Mouse (Mus musculus) limb, embryonic 13.5 days (tissue): ENCODE measurements around the gene Gm13420. TPM values are rescaled to one million over a fixed set of nuclear protein-coding genes. Genes with fewer than 3 reads are reported as not detected.

Experiments used
- ATAC-seq: fragments of 200-750 bp; cut with Nextera tagmentation; 2 replicates; pipeline ENCODE4 v1.8.0; 2017; ENCODE audit warnings: low read depth, moderate number of reproducible peaks, moderate TSS enrichment; ENCODE audit not compliant: low FRiP score
- H3K27ac ChIP-seq: fragments of 300-500 bp; sonication (generic); 2 replicates; pipeline ENCODE4 v1.5.1; 2015; ENCODE audit warnings: inconsistent platforms, mild to moderate bottlenecking, moderate library complexity
- H3K27me3 ChIP-seq: fragments of 300-500 bp; sonication (generic); 2 replicates; pipeline ENCODE4 v1.6.1; 2015; ENCODE audit warnings: mild to moderate bottlenecking, inconsistent platforms
- H3K36me3 ChIP-seq: fragments of 300-500 bp; sonication (generic); 2 replicates; pipeline ENCODE4 v1.6.1; 2015; ENCODE audit warnings: inconsistent platforms, mild to moderate bottlenecking, moderate library complexity
- H3K4me1 ChIP-seq: fragments of 300-500 bp; sonication (generic); 2 replicates; pipeline ENCODE4 v1.6.1; 2015; ENCODE audit warnings: inconsistent platforms
- H3K4me2 ChIP-seq: fragments of 300-500 bp; sonication (generic); replicated peaks from 2 replicates; pipeline ENCODE4 v1.6.1; 2015; ENCODE audit warnings: inconsistent platforms, mild to moderate bottlenecking, moderate library complexity
- H3K4me3 ChIP-seq: fragments of 300-500 bp; sonication (generic); 2 replicates; pipeline ENCODE4 v1.5.1; 2015; ENCODE audit warnings: moderate library complexity, mild to moderate bottlenecking, inconsistent platforms
- H3K9ac ChIP-seq: fragments of 300-500 bp; sonication (generic); 2 replicates; pipeline ENCODE4 v1.6.1; 2015; ENCODE audit warnings: mild to moderate bottlenecking, inconsistent platforms
- H3K9me3 ChIP-seq: fragments of 300-500 bp; sonication (generic); 2 replicates; pipeline ENCODE4 v1.6.1; 2016; ENCODE audit warnings: inconsistent platforms
- WGBS: fragments of 180-500 bp; shearing (Covaris S2); methylation state at CpG from one replicate; pipeline ENCODE4 v1.1.7; 2015; 5-methylcytosine and 5-hydroxymethylcytosine counted together
- polyA plus RNA-seq: library from polyadenylated mRNA; unstranded; fragments of >200 nt; fragmentation: Nextera tagmentation; extraction: Ambion mirVana; gene quantifications from 2 replicates; pipeline ENCODE4 v1.2.1, GENCODE M21; 2015

Gm13420 gene
- polyA plus RNA-seq, 1 experiment from 2014 or later = not detected

DNA sequence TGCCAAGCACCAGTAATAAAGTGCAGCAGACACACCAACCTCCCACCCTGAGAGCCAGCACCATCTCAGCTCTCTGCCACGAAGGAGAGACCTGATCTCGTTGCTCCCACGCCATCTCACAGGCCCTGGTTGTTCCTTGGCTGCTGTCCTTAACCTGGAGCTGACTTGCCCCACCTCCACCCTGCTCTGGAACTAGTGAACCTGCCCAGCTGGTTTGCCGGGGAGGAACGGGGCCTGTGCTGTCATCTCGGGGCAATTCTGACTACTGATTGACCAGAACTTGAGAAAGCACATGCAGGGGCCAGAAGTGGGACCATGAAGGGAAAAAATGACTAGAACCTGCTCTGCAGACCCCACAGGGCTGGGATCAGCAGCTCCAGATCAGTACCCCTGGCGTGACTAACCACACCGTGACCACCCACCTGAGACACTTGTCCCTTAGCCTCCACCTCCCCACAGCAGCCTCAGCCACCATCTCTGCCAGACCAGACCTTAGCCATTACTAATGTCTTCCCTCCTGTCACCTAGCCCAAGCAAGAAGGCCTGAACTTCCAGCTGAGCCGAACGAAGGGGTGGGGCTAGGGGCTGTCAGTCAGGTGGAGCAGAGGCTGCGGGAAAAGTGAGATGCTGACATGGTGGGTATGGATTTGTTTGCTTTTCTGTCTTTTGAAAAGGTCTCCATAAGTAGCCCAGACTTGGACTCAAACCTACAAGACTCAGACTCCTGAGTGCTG lies 16.7 kb upstream of the Gm13420 start:
- no peak for ATAC-seq
- H3K36me3 ChIP-seq = peaks cover 9% of the 10 kb centered on the region
- H3K27ac ChIP-seq = no peak overlapping the region
- no peaks in the 10 kb centered on the region; the same call in 1 of the 2 replicates for H3K27me3 ChIP-seq
- H3K4me2 ChIP-seq = no peak overlapping the region
- 61% methylated on average over 11 of the region's 11 CpGs for WGBS
- no peaks in the 10 kb centered on the region for H3K9me3 ChIP-seq
- no peaks in the 10 kb centered on the region for H3K4me1 ChIP-seq
- no peak overlapping the region; the same call in 1 of the 2 replicates for H3K9ac ChIP-seq
- H3K4me3 ChIP-seq = no peak overlapping the region

DNA sequence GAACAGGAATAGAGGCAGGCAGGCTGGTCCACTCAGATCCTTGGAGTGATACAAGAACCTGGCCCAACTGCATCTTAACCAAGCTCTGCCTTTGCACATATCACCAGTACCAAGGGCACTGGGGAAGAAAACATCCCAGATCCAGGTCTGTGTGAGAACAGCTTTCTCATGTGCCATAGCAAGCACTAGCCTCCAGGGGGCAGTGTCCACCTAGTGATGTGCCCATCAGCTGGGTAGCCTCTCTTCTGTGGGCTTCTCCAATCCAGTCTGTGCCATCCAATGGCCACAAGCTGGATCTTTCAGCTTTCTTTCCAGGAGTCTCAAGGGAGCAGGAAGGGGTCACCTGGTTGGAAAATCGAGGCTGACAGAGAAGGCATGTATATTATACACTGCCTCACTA lies 13.3 kb upstream of the Gm13420 start:
- Histone ChIP-seq H3K4me3 (no peak overlapping the region), H3K9me3 (no peaks in the 10 kb centered on the region), H3K4me2 (no peak overlapping the region), H3K36me3 (no peaks in the 10 kb centered on the region), H3K4me1 (no peaks in the 10 kb centered on the region), H3K9ac (no peak overlapping the region), H3K27me3 (no peaks in the 10 kb centered on the region; the same call in 1 of the 2 replicates), H3K27ac (no peak overlapping the region)
- 0% methylated on average over 1 of the region's 1 CpGs for WGBS
- no peak for ATAC-seq

DNA sequence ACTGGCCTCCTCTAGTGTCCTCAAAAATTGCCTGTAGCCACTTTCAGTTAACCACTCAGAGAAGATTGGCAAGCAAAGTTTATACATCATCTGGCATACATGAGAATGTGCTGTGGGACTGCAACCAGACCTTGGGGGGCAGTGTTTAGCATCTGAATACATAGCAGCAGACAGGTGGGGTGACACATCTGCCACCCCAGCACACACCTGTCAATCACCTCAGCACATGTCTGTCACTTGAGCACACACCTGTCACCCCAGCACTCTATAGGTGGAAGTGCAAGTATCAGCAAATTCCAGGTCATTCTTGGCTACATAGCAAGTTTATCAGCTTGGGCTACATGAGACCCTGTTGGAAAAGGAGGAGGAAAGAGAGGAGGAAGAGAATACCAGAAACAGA lies 4.2 kb upstream of the Gm13420 start:
- Histone ChIP-seq H3K36me3 (no peaks in the 10 kb centered on the region), H3K9ac (no peak overlapping the region), H3K27ac (no peak overlapping the region), H3K4me2 (no peak overlapping the region), H3K4me3 (no peak overlapping the region), H3K27me3 (peaks cover 35% of the 10 kb centered on the region), H3K9me3 (no peaks in the 10 kb centered on the region), H3K4me1 (peaks cover 10% of the 10 kb centered on the region; the same call in 1 of the 2 replicates)
- no peak for ATAC-seq

DNA sequence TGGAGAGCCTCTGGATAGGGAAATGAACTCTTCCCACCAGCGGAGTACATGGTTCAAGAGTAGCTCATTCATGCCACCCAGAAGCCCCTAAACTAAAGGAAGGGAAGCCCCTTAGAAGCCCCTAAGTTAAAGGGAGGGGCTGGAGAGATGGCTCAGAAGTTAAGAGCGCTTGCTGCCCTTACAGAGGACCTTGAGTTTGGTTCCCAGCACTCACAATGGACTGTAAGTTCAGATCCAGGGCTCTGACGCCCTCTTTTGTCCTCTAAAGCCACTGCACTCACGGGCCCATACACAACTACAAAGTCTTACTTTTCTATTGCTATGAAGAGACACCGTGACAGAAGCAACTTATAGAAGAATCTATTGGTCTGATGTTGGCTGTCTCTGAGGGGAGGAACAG lies 912 bp upstream of the Gm13420 start:
- Histone ChIP-seq H3K4me3 (no peak overlapping the region), H3K9ac (no peak overlapping the region), H3K4me2 (no peak overlapping the region), H3K9me3 (no peaks in the 10 kb centered on the region), H3K27ac (no peak overlapping the region), H3K36me3 (no peaks in the 10 kb centered on the region), H3K27me3 (peaks cover 65% of the 10 kb centered on the region), H3K4me1 (peaks cover 12% of the 10 kb centered on the region)
- 81% methylated on average over 5 of the region's 5 CpGs for WGBS
- no peak for ATAC-seq

DNA sequence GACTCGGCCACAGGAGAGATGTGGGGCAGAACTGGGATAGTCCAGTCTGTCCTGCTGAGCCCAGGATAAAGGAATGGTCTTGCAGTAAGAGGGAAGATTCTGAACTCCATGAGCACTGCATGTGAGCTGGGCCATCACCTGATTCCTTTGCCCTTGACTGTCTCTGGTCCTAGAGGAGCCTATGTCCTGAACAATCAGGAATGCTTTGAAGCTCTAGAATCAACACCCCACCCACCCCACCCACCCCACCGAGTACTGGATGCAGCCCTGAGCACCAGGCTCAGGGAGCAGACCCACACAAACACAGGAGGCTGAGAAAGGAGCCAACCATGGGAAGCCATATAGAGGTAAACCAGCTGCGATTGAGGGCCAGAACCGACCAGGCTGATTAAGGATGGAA lies 3.0 kb downstream of the Gm13420 start:
- no peaks in the 10 kb centered on the region for H3K9me3 ChIP-seq
- peaks cover 88% of the 10 kb centered on the region for H3K27me3 ChIP-seq
- H3K36me3 ChIP-seq = no peaks in the 10 kb centered on the region
- H3K4me3 ChIP-seq = no peak overlapping the region
- peaks cover 17% of the 10 kb centered on the region for H3K4me1 ChIP-seq
- no peak for ATAC-seq
- no peak overlapping the region for H3K27ac ChIP-seq
- H3K9ac ChIP-seq = no peak overlapping the region
- no peak overlapping the region for H3K4me2 ChIP-seq
- WGBS = 88% methylated on average over 4 of the region's 4 CpGs

DNA sequence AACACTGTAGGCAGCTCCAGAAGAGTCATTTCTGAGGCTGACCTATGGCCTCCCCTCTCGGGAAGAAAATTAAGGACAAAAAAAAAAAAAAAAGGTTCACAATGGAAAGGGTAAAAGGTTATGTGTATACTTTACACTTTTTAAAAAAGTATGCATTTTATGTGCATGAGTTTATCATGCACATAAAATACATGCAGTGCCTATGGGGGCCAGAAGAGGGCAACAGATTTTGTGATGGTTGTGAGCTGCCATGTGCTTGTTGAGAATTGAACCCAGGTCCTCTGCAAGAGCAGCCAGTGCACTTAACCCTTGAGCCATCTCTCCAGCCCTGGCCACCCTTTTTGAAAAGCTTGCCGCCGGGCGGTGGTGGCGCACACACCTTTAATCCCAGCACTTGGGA lies 3.6 kb downstream of the Gm13420 start:
- peaks cover 81% of the 10 kb centered on the region for H3K27me3 ChIP-seq
- no peak for ATAC-seq
- H3K9me3 ChIP-seq = no peaks in the 10 kb centered on the region
- peak overlapping the region; percentile 67 for H3K4me2 ChIP-seq
- WGBS = 52% methylated on average over 5 of the region's 5 CpGs
- no peak overlapping the region for H3K27ac ChIP-seq
- H3K36me3 ChIP-seq = no peaks in the 10 kb centered on the region
- no peak overlapping the region for H3K9ac ChIP-seq
- peaks cover 17% of the 10 kb centered on the region for H3K4me1 ChIP-seq
- peak overlapping the region; percentile 41; the same call in 1 of the 2 replicates for H3K4me3 ChIP-seq

DNA sequence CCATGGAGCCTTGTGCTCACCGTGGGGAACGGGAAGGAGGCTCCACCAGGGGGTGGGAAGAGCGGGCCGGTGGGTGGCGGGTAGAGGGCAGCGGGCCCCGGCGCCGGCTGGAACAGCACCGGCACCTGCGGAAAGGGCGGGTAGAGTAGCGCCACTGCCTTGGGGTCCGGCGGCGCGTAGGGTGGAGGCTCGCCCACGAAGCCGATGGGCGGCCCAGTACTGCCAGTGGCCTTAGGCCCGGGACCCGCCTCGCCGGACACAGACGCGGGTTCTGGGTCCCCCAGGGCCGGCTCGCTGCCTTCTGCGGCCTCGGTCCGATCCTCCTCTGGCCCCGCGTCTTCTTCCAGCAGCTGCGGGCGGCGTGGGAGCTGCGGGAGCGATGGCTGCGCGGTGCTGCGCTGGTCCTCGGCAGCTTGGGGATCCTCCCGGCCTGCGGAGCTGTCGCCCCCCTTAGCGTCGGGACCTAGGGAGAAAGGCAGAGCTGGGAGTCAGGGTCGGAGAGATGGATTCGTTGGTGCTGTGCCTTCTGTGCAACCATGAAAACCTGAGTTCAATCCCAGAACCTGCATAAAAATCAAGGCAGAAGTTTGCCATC lies 4.2 kb downstream of the Gm13420 start:
- peaks cover 76% of the 10 kb centered on the region for H3K27me3 ChIP-seq
- no peaks in the 10 kb centered on the region for H3K9me3 ChIP-seq
- WGBS = 2% methylated on average over 48 of the region's 50 CpGs
- no peak for ATAC-seq
- peak overlapping the region; percentile 59 for H3K9ac ChIP-seq
- H3K27ac ChIP-seq = no peak overlapping the region
- H3K4me2 ChIP-seq = peak overlapping the region; percentile 67
- peak overlapping the region; percentile 41 for H3K4me3 ChIP-seq
- H3K4me1 ChIP-seq = peaks cover 17% of the 10 kb centered on the region
- no peaks in the 10 kb centered on the region for H3K36me3 ChIP-seq

DNA sequence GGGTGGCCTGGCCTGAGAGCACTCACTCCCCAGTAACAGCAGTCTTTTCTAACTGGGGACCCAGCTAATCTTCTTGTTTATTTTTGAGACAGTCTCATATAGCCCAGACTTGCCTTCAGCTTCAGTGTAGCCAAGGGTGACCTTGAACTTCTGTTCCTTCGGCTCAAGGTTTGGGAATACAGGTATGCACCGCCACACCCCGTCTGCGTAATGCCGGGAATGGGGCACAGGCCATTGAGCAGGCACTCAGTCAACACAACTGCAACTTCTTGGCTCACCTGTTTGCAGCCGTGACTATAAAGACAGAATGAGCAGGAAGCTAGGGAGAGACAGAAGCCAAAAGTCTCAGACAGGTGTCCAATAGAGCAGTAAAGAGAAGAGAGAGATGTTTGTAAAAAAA lies 7.2 kb downstream of the Gm13420 start:
- Histone ChIP-seq H3K36me3 (peaks cover 13% of the 10 kb centered on the region), H3K27me3 (peaks cover 47% of the 10 kb centered on the region), H3K27ac (no peak overlapping the region), H3K4me2 (no peak overlapping the region), H3K9me3 (no peaks in the 10 kb centered on the region), H3K4me1 (peaks cover 6% of the 10 kb centered on the region), H3K4me3 (no peak overlapping the region), H3K9ac (no peak overlapping the region)
- 90% methylated on average over 6 of the region's 6 CpGs for WGBS
- no peak for ATAC-seq

DNA sequence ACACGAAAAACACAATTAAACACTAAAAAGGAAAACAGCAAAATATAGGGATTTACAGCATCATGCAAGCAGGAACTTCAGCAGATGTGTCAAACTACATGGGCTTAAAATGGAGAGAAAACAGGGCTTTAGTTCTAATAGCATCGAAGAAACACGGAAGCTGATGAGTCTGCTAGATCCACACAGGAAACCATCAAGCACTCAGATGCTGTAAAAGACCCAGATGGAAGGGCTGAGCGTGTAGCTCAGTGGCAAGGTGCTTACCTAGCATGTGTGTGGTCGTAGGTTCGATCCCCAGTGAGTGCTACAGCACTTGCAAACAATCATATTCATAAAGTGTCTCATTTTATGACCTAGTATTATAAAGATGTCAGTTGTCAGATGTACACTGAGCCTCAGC lies 10.3 kb downstream of the Gm13420 start:
- no peak overlapping the region for H3K4me2 ChIP-seq
- H3K4me3 ChIP-seq = no peak overlapping the region
- peaks cover 44% of the 10 kb centered on the region for H3K36me3 ChIP-seq
- WGBS = 90% methylated on average over 6 of the region's 6 CpGs
- H3K4me1 ChIP-seq = no peaks in the 10 kb centered on the region
- H3K9ac ChIP-seq = no peak overlapping the region
- H3K27me3 ChIP-seq = peaks cover 17% of the 10 kb centered on the region
- no peak for ATAC-seq
- H3K27ac ChIP-seq = no peak overlapping the region
- no peaks in the 10 kb centered on the region for H3K9me3 ChIP-seq

DNA sequence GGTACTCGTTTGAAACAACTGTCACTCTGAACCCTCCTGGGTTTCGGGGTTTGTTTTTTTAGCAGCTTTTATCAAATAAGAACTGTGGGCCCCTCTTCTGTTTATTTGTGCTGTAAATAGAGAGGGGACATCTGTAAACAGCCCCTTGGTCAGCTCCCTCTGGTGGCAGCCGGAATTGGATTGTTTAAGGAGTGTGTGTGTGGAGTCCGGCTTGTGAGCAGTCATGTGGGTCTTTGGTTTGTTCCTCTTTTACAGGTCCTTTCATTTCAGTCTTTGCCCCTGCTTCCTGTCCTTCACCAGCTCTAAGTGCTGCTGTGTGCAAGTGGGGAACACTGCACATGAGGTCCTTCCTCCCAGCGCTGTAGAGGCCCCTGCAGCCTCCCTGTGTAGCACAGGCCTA lies 12.1 kb downstream of the Gm13420 start:
- Histone ChIP-seq H3K27me3 (no peaks in the 10 kb centered on the region), H3K36me3 (peaks cover 60% of the 10 kb centered on the region), H3K4me2 (no peak overlapping the region), H3K9ac (no peak overlapping the region), H3K4me1 (no peaks in the 10 kb centered on the region), H3K27ac (peak overlapping the region; percentile 33; the same call in 1 of the 2 replicates), H3K9me3 (no peaks in the 10 kb centered on the region), H3K4me3 (no peak overlapping the region)
- 56% methylated on average over 5 of the region's 5 CpGs for WGBS
- no peak for ATAC-seq

DNA sequence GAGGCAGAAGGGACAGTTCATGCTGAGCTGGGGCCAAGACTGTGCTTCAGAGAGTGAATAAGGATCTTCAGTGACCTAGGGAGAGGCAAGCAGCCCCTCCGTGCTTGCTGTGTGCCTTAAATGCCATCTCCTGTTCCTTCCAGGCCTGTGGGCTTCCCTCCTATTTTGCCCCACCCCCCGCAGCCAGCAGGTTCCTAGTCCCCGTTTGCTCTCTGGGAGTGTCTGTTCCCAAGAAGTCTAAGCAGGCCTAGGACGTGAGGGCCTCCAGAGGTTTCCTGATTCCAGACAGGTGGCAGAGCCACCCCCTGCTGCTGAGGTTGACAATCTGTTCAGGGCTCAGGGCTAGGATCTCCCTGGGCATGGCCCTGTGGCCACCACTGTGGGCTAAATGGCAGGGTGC lies 12.7 kb downstream of the Gm13420 start:
- H3K36me3 ChIP-seq = peaks cover 66% of the 10 kb centered on the region
- ATAC-seq = no peak
- H3K4me1 ChIP-seq = no peaks in the 10 kb centered on the region
- H3K4me2 ChIP-seq = no peak overlapping the region
- no peaks in the 10 kb centered on the region for H3K9me3 ChIP-seq
- H3K27me3 ChIP-seq = no peaks in the 10 kb centered on the region
- H3K27ac ChIP-seq = peak overlapping the region; percentile 3; the same call in 1 of the 2 replicates
- 53% methylated on average over 4 of the region's 4 CpGs for WGBS
- no peak overlapping the region for H3K4me3 ChIP-seq
- H3K9ac ChIP-seq = no peak overlapping the region

DNA sequence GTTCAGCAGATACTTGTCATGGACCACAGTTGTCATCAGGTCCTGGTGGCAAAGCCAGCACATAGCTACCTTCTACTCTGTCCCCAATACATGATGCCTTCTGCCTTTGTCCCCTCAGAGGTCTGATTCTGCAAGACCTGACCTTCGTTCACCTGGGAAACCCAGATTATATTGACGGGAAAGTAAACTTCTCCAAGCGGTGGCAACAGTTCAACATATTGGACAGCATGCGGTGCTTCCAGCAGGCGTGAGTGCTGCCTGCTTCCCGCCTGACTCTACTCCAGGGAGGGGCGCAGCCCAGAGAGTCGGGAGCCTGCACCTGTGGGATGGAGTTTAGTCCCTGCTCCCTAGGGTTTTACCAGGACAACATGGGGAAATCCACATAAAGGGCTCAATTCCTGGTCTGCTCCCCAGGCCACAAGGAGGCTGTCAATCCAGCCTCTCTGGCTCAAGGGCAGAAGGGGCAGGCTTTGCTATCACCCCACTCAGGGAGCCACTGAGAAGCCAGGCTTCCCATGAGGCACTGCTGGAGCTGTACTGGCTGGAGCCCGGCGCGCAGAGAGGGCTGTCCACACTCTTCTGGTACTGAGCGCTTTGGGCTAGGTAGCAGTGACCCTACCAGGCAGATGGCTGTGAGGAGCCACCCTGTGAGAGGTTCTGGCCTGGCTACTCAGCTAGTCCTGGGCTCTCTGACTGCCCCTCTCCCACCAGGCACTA lies 14.1 kb downstream of the Gm13420 start:
- Histone ChIP-seq H3K4me1 (no peaks in the 10 kb centered on the region), H3K9ac (no peak overlapping the region), H3K9me3 (no peaks in the 10 kb centered on the region), H3K4me2 (no peak overlapping the region), H3K4me3 (no peak overlapping the region), H3K36me3 (peaks cover 80% of the 10 kb centered on the region), H3K27me3 (no peaks in the 10 kb centered on the region), H3K27ac (no peak overlapping the region)
- no peak for ATAC-seq
- 88% methylated on average over 12 of the region's 12 CpGs for WGBS
